Mouse (Mus musculus) hindbrain, embryonic 16.5 days (tissue): ENCODE data around the gene Dytn. TPM values are rescaled to one million over a fixed set of nuclear protein-coding genes. Genes with fewer than 3 reads are reported as not detected.
A peak's percentile ranks its signal among the peaks of the same experiment; 100 is the strongest.
"Not testable (repeated sequence)": the region's sequence is repeated elsewhere in the genome, so short reads cannot be mapped to it uniquely, and the experiment has no call there.

Source experiments
- ATAC-seq: fragments of 200-750 bp; cut with Nextera tagmentation; 2 replicates; pipeline ENCODE4 v1.8.0; 2017; ENCODE audit warnings: moderate TSS enrichment, moderate library complexity
- H3K27ac ChIP-seq: fragments of 300-500 bp; sonication (generic); 2 replicates; pipeline ENCODE4 v1.5.1; 2014; ENCODE audit warnings: low read depth, mild to moderate bottlenecking, control low read depth, low read length, moderate library complexity
- H3K27me3 ChIP-seq: fragments of 300-500 bp; sonication (generic); replicated peaks from 2 replicates; pipeline ENCODE4 v1.6.1; 2014; ENCODE audit warnings: low read length; ENCODE audit not compliant: control insufficient read depth, insufficient read depth
- H3K36me3 ChIP-seq: fragments of 300-500 bp; sonication (generic); 2 replicates; pipeline ENCODE4 v1.6.1; 2014; ENCODE audit warnings: mild to moderate bottlenecking, low read length, moderate library complexity, mixed read lengths; ENCODE audit not compliant: control insufficient read depth, insufficient read depth
- H3K4me1 ChIP-seq: fragments of 300-500 bp; sonication (generic); 2 replicates; pipeline ENCODE4 v1.6.1; 2014; ENCODE audit warnings: low read depth, low read length; ENCODE audit not compliant: control insufficient read depth, insufficient read depth
- H3K4me2 ChIP-seq: fragments of 300-500 bp; sonication (generic); 2 replicates; pipeline ENCODE4 v1.6.1; 2014; ENCODE audit warnings: mild to moderate bottlenecking, low read length, control low read depth, moderate library complexity
- H3K4me3 ChIP-seq: fragments of 300-500 bp; sonication (generic); 2 replicates; pipeline ENCODE4 v1.5.1; 2014; ENCODE audit warnings: mild to moderate bottlenecking, low read length, control low read depth, moderate library complexity
- H3K9ac ChIP-seq: fragments of 300-500 bp; sonication (generic); 2 replicates; pipeline ENCODE4 v1.6.1; 2014; ENCODE audit warnings: low read depth, mild to moderate bottlenecking, control low read depth, low read length, moderate library complexity
- H3K9me3 ChIP-seq: fragments of 300-500 bp; sonication (generic); 2 replicates; pipeline ENCODE4 v1.6.1; 2014; ENCODE audit warnings: mild to moderate bottlenecking, low read length, moderate library complexity; ENCODE audit not compliant: control insufficient read depth
- WGBS: fragments of 180-500 bp; shearing (Covaris S2); extraction: QIAGEN DNeasy Blood & Tissue Kit; methylation state at CpG from one replicate; pipeline ENCODE4 v1.1.7; 2014; 5-methylcytosine and 5-hydroxymethylcytosine counted together
- polyA plus RNA-seq: library from polyadenylated mRNA; unstranded; fragments of >200 nt; fragmentation: Nextera tagmentation; extraction: Ambion mirVana; gene quantifications from 2 replicates; pipeline ENCODE4 v1.2.1, GENCODE M21; 2015

Gene Dytn
- polyA plus RNA-seq, 1 experiment from 2014 or later: 0.20 TPM

GRCm38 (mm10) chr1:63667949-63668851 is 18.5 kb downstream of the Dytn start:
- Histone ChIP-seq H3K4me1 (peaks cover 13% of the 10 kb centered on the region), H3K36me3 (no peaks in the 10 kb centered on the region), H3K9me3 (no peaks in the 10 kb centered on the region), H3K27ac (0 out of 2 replicates have a peak overlapping the region, but pooled peaks have one; percentile 36), H3K4me3 (peak overlapping the region; percentile 20), H3K27me3 (no peaks in the 10 kb centered on the region), H3K9ac (peak overlapping the region; percentile 50), H3K4me2 (peak overlapping the region; percentile 40)
- ATAC-seq: peak; percentile 78
- 11% methylated on average over 13 of the region's 13 CpGs for WGBS

- no peak overlapping the region for H3K9ac ChIP-seq
Observed at GRCm38 (mm10) chr1:63667201-63667948, 19.4 kb downstream of the Dytn start.

DNA sequence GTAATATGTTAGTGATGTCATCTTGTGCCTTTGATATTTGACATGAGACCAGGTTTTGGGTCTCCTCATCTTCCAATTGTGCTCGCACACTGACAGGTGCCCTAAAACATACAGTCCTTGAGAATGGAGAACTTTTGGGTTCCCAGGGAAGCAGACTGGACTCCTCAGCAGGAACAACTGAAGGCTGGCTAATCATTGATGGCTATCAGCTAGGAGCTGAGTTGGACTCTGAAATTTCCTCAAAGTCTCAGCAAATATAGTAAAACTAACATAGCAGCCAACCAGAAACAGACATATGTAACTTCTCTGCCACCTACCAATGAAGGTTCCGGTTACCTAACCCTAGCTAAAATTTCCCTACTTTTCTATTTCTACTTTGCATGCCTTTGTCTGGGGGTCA is 20.6 kb downstream of the Dytn start:
- H3K4me3 ChIP-seq: no peak overlapping the region
- H3K9ac ChIP-seq: no peak overlapping the region
- no peaks in the 10 kb centered on the region for H3K27me3 ChIP-seq
- H3K27ac ChIP-seq: no peak overlapping the region
- peaks cover 13% of the 10 kb centered on the region for H3K4me1 ChIP-seq
- H3K4me2 ChIP-seq: no peak overlapping the region
- WGBS: 96% methylated on average over 2 of the region's 2 CpGs
- no peaks in the 10 kb centered on the region for H3K36me3 ChIP-seq
- ATAC-seq: no peak
- H3K9me3 ChIP-seq: no peaks in the 10 kb centered on the region

More at GRCm38 (mm10) chr1:63667201-63667948, 19.4 kb downstream of the Dytn start:
- Histone ChIP-seq H3K27ac (no peak overlapping the region), H3K4me3 (no peak overlapping the region), H3K4me2 (peak overlapping the region; percentile 40), H3K9me3 (no peaks in the 10 kb centered on the region), H3K4me1 (peaks cover 13% of the 10 kb centered on the region), H3K36me3 (no peaks in the 10 kb centered on the region), H3K27me3 (no peaks in the 10 kb centered on the region)
- peak; percentile 24; the same call in 1 of the 2 replicates for ATAC-seq
- 37% methylated on average over 9 of the region's 9 CpGs for WGBS

DNA sequence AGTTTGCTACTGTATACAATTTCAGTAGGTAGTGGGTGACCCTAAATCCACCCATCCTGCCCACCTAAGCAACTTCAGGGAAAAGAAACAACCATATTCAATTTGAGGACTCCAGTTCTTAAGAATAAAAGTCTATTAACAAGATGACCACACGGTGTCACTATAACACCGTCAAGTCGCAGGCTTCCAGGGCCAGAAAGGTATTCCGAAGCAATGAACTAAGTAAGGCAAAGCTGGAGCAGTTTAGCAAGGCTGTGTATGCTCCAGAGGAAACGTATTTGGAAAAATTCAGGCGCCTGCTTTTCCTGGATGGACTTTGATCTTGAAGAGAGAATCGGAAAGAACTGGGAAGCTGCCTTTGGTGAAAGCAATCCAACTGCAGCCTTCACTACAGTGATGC is 27.1 kb downstream of the Dytn start:
- H3K27ac ChIP-seq: no peak overlapping the region
- ATAC-seq: peak; percentile 78
- H3K36me3 ChIP-seq: no peaks in the 10 kb centered on the region
- no peaks in the 10 kb centered on the region for H3K4me1 ChIP-seq
- no peak overlapping the region for H3K4me3 ChIP-seq
- H3K9me3 ChIP-seq: no peaks in the 10 kb centered on the region
- no peak overlapping the region for H3K9ac ChIP-seq
- 2% methylated on average over 7 of the region's 7 CpGs for WGBS
- H3K4me2 ChIP-seq: no peak overlapping the region
- H3K27me3 ChIP-seq: no peaks in the 10 kb centered on the region

DNA sequence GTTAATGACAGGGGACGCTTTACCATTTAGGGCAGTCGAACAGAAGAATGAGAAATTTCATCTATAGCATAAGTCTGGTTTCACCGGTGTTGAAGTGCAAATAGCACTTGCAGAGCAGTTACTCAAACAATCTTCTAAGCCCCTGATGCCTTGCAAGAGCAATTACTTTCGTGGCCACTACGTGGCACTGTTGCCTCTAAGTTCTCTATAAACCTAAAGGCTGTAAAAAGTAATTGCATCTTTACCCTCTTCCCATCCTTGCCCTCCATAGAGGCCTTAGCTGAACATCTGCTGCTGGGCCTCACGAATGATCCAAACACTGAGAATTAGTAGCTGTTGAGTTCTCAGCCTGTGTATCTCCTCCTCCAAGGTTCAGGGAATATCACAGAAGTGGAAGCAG is 28.7 kb downstream of the Dytn start:
- H3K9me3 ChIP-seq: no peaks in the 10 kb centered on the region
- no peak overlapping the region for H3K4me3 ChIP-seq
- H3K36me3 ChIP-seq: no peaks in the 10 kb centered on the region
- H3K27ac ChIP-seq: no peak overlapping the region
- no peaks in the 10 kb centered on the region for H3K27me3 ChIP-seq
- H3K4me1 ChIP-seq: no peaks in the 10 kb centered on the region
- WGBS: 8% methylated on average over 6 of the region's 6 CpGs
- H3K9ac ChIP-seq: no peak overlapping the region
- H3K4me2 ChIP-seq: no peak overlapping the region
- ATAC-seq: 0 out of 2 replicates have a peak, but pooled peaks have one; percentile 45

DNA sequence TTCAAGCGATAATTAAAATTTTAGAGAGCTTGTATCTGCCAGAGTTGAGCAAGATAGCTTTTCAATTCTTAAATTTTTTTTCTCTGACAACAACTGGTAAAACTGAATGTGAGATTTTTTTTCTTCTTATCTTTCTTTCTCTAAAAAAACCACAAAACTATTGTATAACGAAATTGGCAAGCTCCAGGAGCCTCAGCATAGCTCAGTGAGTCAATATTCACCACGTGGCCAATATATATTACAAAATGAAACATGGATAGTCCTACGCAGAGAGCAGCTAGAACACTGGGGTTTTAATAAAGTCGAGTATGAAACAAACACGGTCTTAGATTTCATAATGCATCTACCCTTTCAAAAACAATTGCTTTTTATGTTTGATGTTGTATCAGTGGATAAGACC is 46.8 kb downstream of the Dytn start:
- Histone ChIP-seq H3K4me3 (no peak overlapping the region), H3K27me3 (no peaks in the 10 kb centered on the region), H3K36me3 (no peaks in the 10 kb centered on the region), H3K9me3 (no peaks in the 10 kb centered on the region), H3K27ac (no peak overlapping the region), H3K9ac (no peak overlapping the region), H3K4me1 (no peaks in the 10 kb centered on the region), H3K4me2 (no peak overlapping the region)
- 74% methylated on average over 6 of the region's 6 CpGs for WGBS
- no peak for ATAC-seq

DNA sequence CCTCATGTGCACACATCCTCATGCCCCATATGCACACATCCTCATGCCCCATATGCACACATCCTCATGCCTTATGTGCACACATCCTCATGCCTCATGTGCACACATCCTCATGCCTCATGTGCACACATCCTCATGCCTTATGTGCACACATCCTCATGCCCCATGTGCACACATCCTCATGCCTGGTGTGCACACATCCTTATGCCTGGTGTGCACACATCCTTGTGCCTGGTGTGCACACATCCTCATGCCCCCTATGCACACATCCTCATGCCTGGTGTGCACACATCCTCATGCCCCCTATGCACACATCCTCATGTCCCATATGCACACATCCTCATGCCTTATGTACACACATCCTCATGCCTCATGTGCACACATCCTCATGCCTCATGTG is 56.3 kb downstream of the Dytn start:
- H3K36me3 ChIP-seq: not testable (repeated sequence)

DNA sequence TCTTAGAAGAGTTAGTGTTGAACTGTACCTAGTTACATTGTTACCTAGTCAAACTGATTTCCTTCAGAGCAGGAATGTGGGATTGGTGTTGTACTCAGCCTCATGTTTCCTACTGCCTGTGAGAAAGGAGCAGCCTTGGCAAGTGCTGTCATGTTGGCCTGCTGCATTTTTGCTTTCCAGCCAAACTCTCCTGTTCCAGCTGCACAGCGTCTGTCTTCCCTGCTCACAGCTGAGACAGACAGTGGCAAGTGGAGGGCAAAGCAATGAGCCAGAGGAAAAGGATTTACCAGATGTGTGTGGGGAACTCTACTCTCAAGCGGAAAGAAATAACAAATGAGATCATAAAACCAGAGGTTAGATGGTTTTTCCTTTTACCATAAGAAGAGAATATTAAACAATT is 58.5 kb downstream of the Dytn start:
- Histone ChIP-seq H3K4me2 (no peak overlapping the region), H3K4me3 (no peak overlapping the region), H3K4me1 (no peaks in the 10 kb centered on the region), H3K9me3 (no peaks in the 10 kb centered on the region), H3K27ac (no peak overlapping the region), H3K9ac (no peak overlapping the region), H3K36me3 (no peaks in the 10 kb centered on the region), H3K27me3 (no peaks in the 10 kb centered on the region)
- 0 out of 2 replicates have a peak, but pooled peaks have one; percentile 27 for ATAC-seq
- WGBS: 44% methylated on average over 2 of the region's 2 CpGs

More for the DNA sequence above, 56.3 kb downstream of the Dytn start:
- H3K4me3 ChIP-seq, H3K4me1 ChIP-seq, H3K27ac ChIP-seq, H3K9ac ChIP-seq, H3K4me2 ChIP-seq, ATAC-seq, H3K9me3 ChIP-seq, H3K27me3 ChIP-seq: not testable (repeated sequence)

GRCm38 (mm10) chr1:63615668-63616067 is 71.1 kb downstream of the Dytn start, which contains the start of gene Gm39653:
TSS of gene Gm39653 (plus strand) at chr1:63615968.
- H3K27me3 ChIP-seq: peaks cover 4% of the 10 kb centered on the region; the same call in 1 of the 2 replicates
- no peak within 1 kb of the TSS for H3K4me3 ChIP-seq
- no peaks in the 10 kb centered on the region for H3K36me3 ChIP-seq
- ATAC-seq: no peak
- peaks cover 3% of the 10 kb centered on the region; the same call in 1 of the 2 replicates for H3K4me1 ChIP-seq
- 84% methylated on average over 3 of the region's 3 CpGs for WGBS
- no peaks in the 10 kb centered on the region for H3K9me3 ChIP-seq
- no peak within 1 kb of the TSS for H3K4me2 ChIP-seq
- no peak within 1 kb of the TSS for H3K9ac ChIP-seq
- H3K27ac ChIP-seq: no peak within 1 kb of the TSS
